Mouse (Mus musculus) intestine, postnatal 0 days (tissue): ENCODE data around the gene Pbx1. TPM values are rescaled to one million over a fixed set of nuclear protein-coding genes. Genes with fewer than 3 reads are reported as not detected.

Experiments
- ATAC-seq: fragments of 200-750 bp; cut with Nextera tagmentation; 2 replicates; pipeline ENCODE4 v1.8.0; 2017; ENCODE audit warnings: mild to moderate bottlenecking, moderate TSS enrichment, moderate library complexity
- H3K27ac ChIP-seq: fragments of 300-500 bp; sonication (generic); 2 replicates; pipeline ENCODE4 v1.5.1; 2014; ENCODE audit warnings: mild to moderate bottlenecking, low read depth, low read length, moderate library complexity
- H3K27me3 ChIP-seq: fragments of 300-500 bp; sonication (generic); replicated peaks from 2 replicates; pipeline ENCODE4 v1.6.1; 2014; ENCODE audit warnings: low read length, mixed read lengths; ENCODE audit not compliant: control insufficient read depth, insufficient read depth
- H3K36me3 ChIP-seq: fragments of 300-500 bp; sonication (generic); 2 replicates; pipeline ENCODE4 v1.6.1; 2014; ENCODE audit warnings: mild to moderate bottlenecking, moderate library complexity; ENCODE audit not compliant: control insufficient read depth, insufficient read depth
- H3K4me1 ChIP-seq: fragments of 300-500 bp; sonication (generic); replicated peaks from 2 replicates; pipeline ENCODE4 v1.6.1; 2014; ENCODE audit warnings: antibody characterized with exemption, low read length, mixed read lengths; ENCODE audit not compliant: control insufficient read depth, insufficient read depth
- H3K4me2 ChIP-seq: fragments of 300-500 bp; sonication (generic); replicated peaks from 2 replicates; pipeline ENCODE4 v1.6.1; 2014; ENCODE audit warnings: low read depth, mild to moderate bottlenecking, moderate library complexity
- H3K4me3 ChIP-seq: fragments of 300-500 bp; sonication (generic); 2 replicates; pipeline ENCODE4 v1.5.1; 2014; ENCODE audit warnings: low read depth, low read length
- H3K9ac ChIP-seq: fragments of 300-500 bp; sonication (generic); 2 replicates; pipeline ENCODE4 v1.6.1; 2014; ENCODE audit warnings: mild to moderate bottlenecking, low read depth, low read length
- H3K9me3 ChIP-seq: fragments of 300-500 bp; sonication (generic); 2 replicates; pipeline ENCODE4 v1.6.1; 2016; ENCODE audit warnings: mixed run types; ENCODE audit not compliant: control insufficient read depth
- CTCF ChIP-seq: sonication (generic); IDR thresholded peaks from 2 replicates; pipeline ENCODE4 v1.5.1; 2016; ENCODE audit warnings: low read depth, mild to moderate bottlenecking, control low read depth, antibody characterized with exemption, moderate library complexity
- WGBS: fragments of 180-500 bp; shearing (Covaris S2); extraction: QIAGEN DNeasy Blood & Tissue Kit; methylation state at CpG from one replicate; pipeline ENCODE4 v1.1.7; 2014; 5-methylcytosine and 5-hydroxymethylcytosine counted together
- polyA plus RNA-seq: library from polyadenylated mRNA; unstranded; fragments of >200 nt; fragmentation: Nextera tagmentation; extraction: Ambion mirVana; gene quantifications from 2 replicates; pipeline ENCODE4 v1.2.1, GENCODE M21; 2015

Pbx1 gene
- polyA plus RNA-seq, 1 experiment from 2014 or later = 9.8 TPM

DNA sequence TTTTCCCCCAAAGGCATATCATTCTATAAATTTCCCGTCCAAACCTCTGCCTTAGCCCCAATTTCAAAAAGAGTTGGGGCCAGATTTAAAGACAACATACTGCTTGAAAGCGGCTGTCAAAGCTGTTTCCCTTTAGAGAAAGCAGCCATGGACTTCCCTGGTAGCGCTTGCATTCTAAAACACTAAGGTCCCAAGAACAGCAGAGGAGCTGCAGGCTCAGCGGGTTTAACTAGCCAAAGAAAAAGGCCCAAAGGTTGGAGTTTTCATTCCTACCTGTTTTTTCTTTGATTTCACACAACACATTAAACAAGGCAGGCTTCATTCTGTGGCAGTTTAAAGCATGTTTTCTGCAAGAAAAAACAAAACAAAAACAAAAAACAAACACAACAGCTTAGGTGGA, 4.5 kb downstream of the Pbx1 start:
- H3K27me3 ChIP-seq = no peaks in the 10 kb centered on the region
- H3K4me1 ChIP-seq = no peaks in the 10 kb centered on the region; the same call in 1 of the 2 replicates
- H3K4me3 ChIP-seq = no peak overlapping the region
- H3K9me3 ChIP-seq = no peaks in the 10 kb centered on the region
- 66% methylated on average over 4 of the region's 4 CpGs for WGBS
- ATAC-seq = no peak
- peak overlapping the region; percentile 83; the same call in 1 of the 2 replicates for H3K4me2 ChIP-seq
- no peak for TF ChIP-seq CTCF
- H3K27ac ChIP-seq = no peak overlapping the region
- H3K9ac ChIP-seq = no peak overlapping the region
- H3K36me3 ChIP-seq = no peaks in the 10 kb centered on the region

DNA sequence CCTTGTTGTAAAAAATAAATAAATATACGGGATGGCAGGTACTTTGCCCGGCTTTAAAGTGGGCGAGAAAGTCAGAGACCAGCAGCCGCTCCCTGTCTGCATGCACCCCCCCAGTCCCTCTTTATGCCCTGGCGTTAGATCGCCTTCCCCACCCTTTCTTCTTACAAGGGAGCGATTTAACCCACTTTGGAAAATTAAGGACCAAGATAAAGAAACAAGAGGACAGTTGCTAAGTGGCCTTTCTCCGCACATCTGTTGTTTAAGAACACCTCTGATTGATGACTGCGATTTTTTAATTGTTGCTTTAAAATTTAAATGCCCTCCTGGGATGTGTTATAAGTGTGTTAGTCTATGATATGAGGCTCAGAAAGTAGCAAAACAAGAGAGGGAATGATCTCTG, 5.2 kb downstream of the Pbx1 start:
- Histone ChIP-seq H3K27ac (no peak overlapping the region), H3K4me3 (peak overlapping the region; percentile 2; the same call in 1 of the 2 replicates), H3K9me3 (no peaks in the 10 kb centered on the region), H3K36me3 (no peaks in the 10 kb centered on the region), H3K4me1 (no peaks in the 10 kb centered on the region; the same call in 1 of the 2 replicates), H3K4me2 (peak overlapping the region; percentile 10), H3K27me3 (no peaks in the 10 kb centered on the region), H3K9ac (no peak overlapping the region)
- TF ChIP-seq CTCF = no peak
- WGBS = 46% methylated on average over 9 of the region's 9 CpGs
- ATAC-seq = no peak

DNA sequence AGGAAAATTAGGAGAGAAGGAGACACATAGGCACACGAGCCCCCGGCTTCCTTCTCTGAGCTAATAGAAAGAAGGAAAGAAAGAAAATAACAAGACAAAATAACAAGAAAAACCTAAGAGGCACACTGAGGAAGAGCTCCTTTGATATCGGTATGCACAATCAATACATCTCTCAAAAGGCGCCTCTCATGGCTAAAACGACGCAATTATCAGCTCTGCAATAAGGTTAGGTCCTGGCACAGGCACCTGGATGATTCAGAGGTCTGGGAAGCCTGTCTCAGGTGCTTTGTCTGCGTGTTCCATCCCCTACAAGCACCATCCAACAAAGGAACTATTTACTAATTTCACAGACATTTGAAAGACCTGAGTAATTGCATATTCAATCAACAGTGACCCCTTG, 5.8 kb downstream of the Pbx1 start:
- 62% methylated on average over 7 of the region's 7 CpGs for WGBS
- Histone ChIP-seq H3K4me2 (peak overlapping the region; percentile 10), H3K4me3 (peak overlapping the region; percentile 6; the same call in 1 of the 2 replicates), H3K4me1 (no peaks in the 10 kb centered on the region; the same call in 1 of the 2 replicates), H3K9ac (no peak overlapping the region), H3K27ac (no peak overlapping the region), H3K9me3 (no peaks in the 10 kb centered on the region), H3K36me3 (no peaks in the 10 kb centered on the region), H3K27me3 (no peaks in the 10 kb centered on the region)
- no peak for TF ChIP-seq CTCF
- ATAC-seq = no peak

DNA sequence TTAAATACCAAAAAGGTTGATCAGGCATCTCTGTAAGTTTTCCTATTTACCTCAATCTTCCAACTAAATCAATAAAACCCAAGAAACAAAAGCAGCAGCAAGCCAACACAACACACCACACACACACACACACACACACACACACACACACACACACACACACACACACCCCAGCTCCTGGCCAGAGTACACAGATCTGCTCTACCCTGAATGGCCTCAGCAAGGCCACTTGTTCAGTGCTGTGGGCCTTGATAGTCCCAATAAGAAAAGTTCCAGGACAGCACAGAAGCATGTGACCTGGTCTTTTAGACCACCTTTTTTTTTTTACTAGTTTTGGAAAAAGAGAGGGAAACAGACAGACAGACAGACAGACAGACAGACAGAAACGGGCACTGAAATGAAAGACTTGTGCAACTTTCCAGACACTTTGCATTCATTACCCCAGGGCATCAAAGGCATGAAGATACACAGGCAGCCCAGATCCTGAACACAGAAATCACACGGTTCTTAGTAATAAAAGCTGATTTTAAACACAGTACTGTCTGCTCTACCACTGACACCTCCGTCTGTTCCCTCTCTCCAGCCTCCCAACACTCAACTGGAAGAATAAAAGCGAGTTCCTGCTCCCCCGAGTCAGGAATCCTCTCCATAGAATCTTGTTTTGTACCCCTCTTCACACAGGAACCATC, 6.9 kb downstream of the Pbx1 start:
- Histone ChIP-seq H3K27me3 (no peaks in the 10 kb centered on the region), H3K9me3 (no peaks in the 10 kb centered on the region), H3K9ac (no peak overlapping the region), H3K27ac (no peak overlapping the region), H3K4me2 (0 out of 2 replicates have a peak overlapping the region, but pooled peaks have one; percentile 18), H3K36me3 (no peaks in the 10 kb centered on the region), H3K4me1 (no peaks in the 10 kb centered on the region; the same call in 1 of the 2 replicates), H3K4me3 (no peak overlapping the region)
- no peak for TF ChIP-seq CTCF
- 58% methylated on average over 5 of the region's 5 CpGs for WGBS
- no peak for ATAC-seq

DNA sequence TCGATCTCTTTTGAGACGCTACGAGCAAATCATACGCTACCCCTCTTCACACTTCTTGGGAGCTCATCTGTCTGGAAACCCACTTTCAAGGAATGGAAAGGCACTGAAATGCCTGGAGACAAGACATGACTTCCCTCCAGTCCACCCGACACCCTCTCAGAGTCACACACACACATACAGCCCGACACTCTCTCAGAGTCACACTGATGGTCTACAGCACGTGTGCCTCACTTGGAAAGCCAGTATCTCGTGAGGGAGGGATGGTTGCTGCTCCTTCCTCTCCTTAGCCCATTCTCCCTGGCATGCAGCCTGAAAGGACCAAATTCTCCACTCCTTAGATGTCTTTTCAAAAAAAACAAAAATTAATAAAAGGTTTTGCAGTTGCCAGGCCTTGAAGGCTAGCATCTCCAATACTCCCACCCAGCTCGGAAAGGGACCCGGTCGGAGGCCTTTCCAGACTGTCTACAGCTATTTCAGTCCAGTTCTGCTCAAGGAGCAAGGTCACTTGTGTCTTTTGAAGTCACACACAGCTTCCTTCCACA, 8.6 kb downstream of the Pbx1 start:
- H3K36me3 ChIP-seq = no peaks in the 10 kb centered on the region
- H3K4me3 ChIP-seq = no peak overlapping the region
- H3K27me3 ChIP-seq = no peaks in the 10 kb centered on the region
- WGBS = 78% methylated on average over 11 of the region's 11 CpGs
- H3K4me1 ChIP-seq = no peaks in the 10 kb centered on the region; the same call in 1 of the 2 replicates
- no peak overlapping the region for H3K9ac ChIP-seq
- H3K9me3 ChIP-seq = no peaks in the 10 kb centered on the region
- ATAC-seq = no peak
- 0 out of 2 replicates have a peak overlapping the region, but pooled peaks have one; percentile 24 for H3K4me2 ChIP-seq
- TF ChIP-seq CTCF = no peak
- no peak overlapping the region for H3K27ac ChIP-seq

DNA sequence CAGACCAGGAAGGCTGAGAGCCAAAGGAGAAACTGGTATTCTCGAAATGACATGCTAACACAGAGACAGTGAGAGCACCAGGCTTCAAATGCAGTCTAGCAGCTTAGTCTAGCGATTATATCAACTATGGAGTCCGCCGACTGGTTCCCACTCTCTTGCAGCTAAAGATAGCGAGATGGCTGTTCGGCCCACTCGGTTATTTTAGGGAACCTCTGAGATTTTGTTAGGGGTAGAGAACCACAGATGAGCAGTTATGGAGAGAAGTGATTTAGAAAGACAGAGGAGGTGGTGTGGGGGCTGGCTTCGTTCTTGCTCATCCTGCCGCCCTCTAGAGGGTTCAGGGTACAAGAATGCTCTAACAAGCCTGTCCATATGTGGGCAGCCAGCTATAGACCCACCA, 13.2 kb downstream of the Pbx1 start:
- no peak overlapping the region for H3K4me3 ChIP-seq
- no peak overlapping the region for H3K4me2 ChIP-seq
- no peaks in the 10 kb centered on the region for H3K4me1 ChIP-seq
- no peak overlapping the region for H3K9ac ChIP-seq
- 90% methylated on average over 9 of the region's 9 CpGs for WGBS
- H3K36me3 ChIP-seq = no peaks in the 10 kb centered on the region; the same call in 1 of the 2 replicates
- H3K27me3 ChIP-seq = no peaks in the 10 kb centered on the region
- no peak for ATAC-seq
- no peak overlapping the region for H3K27ac ChIP-seq
- H3K9me3 ChIP-seq = no peaks in the 10 kb centered on the region
- TF ChIP-seq CTCF = no peak
